Mouse (Mus musculus) embryo, embryonic 9.5 days (tissue): ENCODE measurements at regions not wholly inside any gene's neighbourhood (a gene's known extent, or its start where the extent isn't known, plus 50 kb on each side); places are given as distances from the start of the nearest gene placed in this dataset.

ENCODE experiments used
- DNase-seq: peaks from one replicate; pipeline ENCODE4 v3.0.0-alpha.2; 2017; ENCODE audit errors: extremely low spot score

GRCm38 (mm10) chr8:126717652-126718155 lies 123.9 kb upstream of the Irf2bp2 start:
- no peak for DNase-seq

GRCm38 (mm10) chr8:126715666-126716065 lies 121.9 kb upstream of the Irf2bp2 start:
- DNase-seq = no peak

- DNase-seq = no peak
These were observed 119.9 kb upstream of the Irf2bp2 start for GRCm38 (mm10) chr8:126713602-126714145.

- DNase-seq = no peak
These were observed 119.4 kb upstream of the Irf2bp2 start for GRCm38 (mm10) chr8:126713181-126713580.

GRCm38 (mm10) chr8:126712749-126713148 lies 119.0 kb upstream of the Irf2bp2 start:
- no peak for DNase-seq

- DNase-seq = no peak
These were observed 115.2 kb upstream of the Irf2bp2 start for GRCm38 (mm10) chr8:126708956-126709355.

GRCm38 (mm10) chr8:126707300-126707902 lies 113.6 kb upstream of the Irf2bp2 start:
- no peak for DNase-seq

GRCm38 (mm10) chr8:126706247-126706646 lies 112.5 kb upstream of the Irf2bp2 start:
- DNase-seq = no peak

GRCm38 (mm10) chr8:126705391-126705790 lies 111.6 kb upstream of the Irf2bp2 start:
- DNase-seq = no peak

- no peak for DNase-seq
These were observed 110.9 kb upstream of the Irf2bp2 start for GRCm38 (mm10) chr8:126704706-126705105.

GRCm38 (mm10) chr8:126703546-126703945 lies 109.8 kb upstream of the Irf2bp2 start:
- DNase-seq = no peak

GRCm38 (mm10) chr8:126702294-126702693 lies 108.5 kb upstream of the Irf2bp2 start:
- DNase-seq = no peak

- DNase-seq = no peak
These were observed 105.6 kb upstream of the Irf2bp2 start for GRCm38 (mm10) chr8:126699389-126699775.

- peak; percentile 53 for DNase-seq
These were observed 105.0 kb upstream of the Irf2bp2 start for GRCm38 (mm10) chr8:126698601-126699388.

- DNase-seq = no peak
These were observed 102.7 kb upstream of the Irf2bp2 start for GRCm38 (mm10) chr8:126696346-126697010.

- no peak for DNase-seq
These were observed 100.6 kb upstream of the Irf2bp2 start for GRCm38 (mm10) chr8:126694370-126694769.

GRCm38 (mm10) chr8:126693642-126694041 lies 99.9 kb upstream of the Irf2bp2 start:
- no peak for DNase-seq

GRCm38 (mm10) chr8:126692711-126693110 lies 98.9 kb upstream of the Irf2bp2 start:
- DNase-seq = no peak

- no peak for DNase-seq
These were observed 98.5 kb upstream of the Irf2bp2 start for GRCm38 (mm10) chr8:126692263-126692662.

- DNase-seq = no peak
These were observed 94.7 kb upstream of the Irf2bp2 start for GRCm38 (mm10) chr8:126688450-126688849.

- DNase-seq = no peak
These were observed 94.2 kb upstream of the Irf2bp2 start for GRCm38 (mm10) chr8:126688014-126688413.

GRCm38 (mm10) chr8:126686827-126687226 lies 93.0 kb upstream of the Irf2bp2 start:
- DNase-seq = no peak
